9 mouse cellular contexts compared by ENCODE assay signal in the genomic region with DNA sequence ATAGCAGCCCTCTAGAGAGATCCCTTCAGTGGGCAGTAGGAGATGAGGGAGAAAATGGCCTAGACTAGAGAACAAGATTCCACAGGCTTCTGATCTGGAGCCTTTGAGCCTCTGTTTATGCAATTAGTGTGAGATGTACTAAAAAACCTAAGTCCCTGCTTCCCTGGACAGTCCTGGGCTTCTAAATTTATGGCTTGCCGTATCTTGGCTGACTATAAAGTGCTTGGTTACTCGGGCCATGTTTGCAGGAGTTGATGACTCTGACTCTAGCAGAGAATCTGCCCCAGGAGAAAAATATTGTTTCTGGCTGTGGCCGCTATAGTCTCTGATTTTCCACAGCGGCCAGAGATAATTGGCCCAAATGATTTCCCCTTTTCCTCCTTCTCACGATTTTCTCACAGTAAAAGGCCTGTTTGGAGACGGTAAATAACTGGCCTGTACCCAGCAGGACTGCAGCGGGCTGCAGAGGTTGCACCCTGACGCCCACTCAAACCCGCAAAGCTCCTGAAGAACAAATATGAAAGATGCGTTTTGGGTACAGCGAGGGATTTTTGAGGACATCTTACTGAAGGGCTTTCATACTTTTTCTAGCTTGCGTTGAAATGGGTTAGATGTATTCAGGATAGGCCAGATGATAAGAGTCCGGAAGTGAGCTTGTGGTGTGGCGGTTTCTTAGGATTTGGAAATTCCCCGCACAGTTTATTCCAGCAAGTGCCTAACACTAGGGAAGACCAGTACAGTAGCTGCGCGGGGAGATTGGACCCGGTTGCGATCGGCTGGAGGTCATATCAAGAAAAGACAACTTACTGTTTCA. TPM values are rescaled to one million over a fixed set of nuclear protein-coding genes. Genes with fewer than 3 reads are reported as not detected.
DNase-seq lines count a peak whose midpoint lies in the region; ATAC-seq and TF ChIP-seq lines count a peak whose summit lies in the region.
"Had no signal": no experiment of that assay in that cellular context is flagged by ENCODE, and none has a peak within 500 bp of the region (broad histone marks: within the 10 kb centered on the region; RNA-seq: fewer than 3 reads in every experiment).

No protein-coding gene starts in this region.

- DNase-seq in heart, embryonic 10.5 days (ENCODE audit: low spot score): peak; percentile 11
- DNase-seq in heart, adult 8-10 months (ENCODE audit: low spot score): no peak
- peak; percentile 10 for DNase-seq in MN1 (ENCODE audit: low spot score)
- no peak for DNase-seq in liver, postnatal 0 days
- DNase-seq in frontal cortex, postnatal 10 days (ENCODE audit: low spot score in 2 of 2): no peak
- DNase-seq in thymus, postnatal 14 days: no peak
- no peak for DNase-seq in spleen, postnatal 36 days (ENCODE audit: low spot score in 2 of 2)

- TF ChIP-seq EP300 in liver, postnatal 0 days (IDR thresholded peaks at IDR 0.05; ENCODE audit: low read depth): no peak

- no peaks in the 10 kb centered on the region for H3K27me3 ChIP-seq in heart, embryonic 10.5 days (ENCODE audit: insufficient read depth, poor library complexity, severe bottlenecking)
- H3K27me3 ChIP-seq in heart, embryonic 16.5 days (ENCODE audit: control insufficient read depth, insufficient read depth, low read length): no peaks in the 10 kb centered on the region
- no peaks in the 10 kb centered on the region for H3K27me3 ChIP-seq in liver, postnatal 0 days (ENCODE audit: insufficient read depth, low read length)

- WGBS in heart, embryonic 10.5 days: 57% methylated on average over 20 of the region's 20 CpGs
- 46% methylated on average over 20 of the region's 20 CpGs for WGBS in heart, embryonic 16.5 days
- 53% methylated on average over 20 of the region's 20 CpGs for WGBS in liver, postnatal 0 days (ENCODE audit: insufficient replicate concordance)

- peak overlapping the region; percentile 53; the same call in 1 of the 2 replicates for H3K9ac ChIP-seq in heart, embryonic 16.5 days (ENCODE audit: low read length)
- H3K9ac ChIP-seq in liver, postnatal 0 days (replicated peaks): no peak overlapping the region

- no peak overlapping the region for H3K27ac ChIP-seq in heart, embryonic 10.5 days
- peak overlapping the region; percentile 32; the same call in 1 of the 2 replicates for H3K27ac ChIP-seq in heart, embryonic 16.5 days (ENCODE audit: low read length)
- H3K27ac ChIP-seq in liver, postnatal 0 days (ENCODE audit: low read depth): no peak overlapping the region

- peak; percentile 41 for ATAC-seq in heart, embryonic 16.5 days (replicated peaks; ENCODE audit: extremely low read depth, insufficient read depth, low FRiP score)
- no peak for ATAC-seq in liver, postnatal 0 days

- H3K4me2 ChIP-seq in heart, embryonic 16.5 days (ENCODE audit: low read depth, low read length): peak overlapping the region; percentile 69
- H3K4me2 ChIP-seq in liver, postnatal 0 days (ENCODE audit: low read depth, low read length): peak overlapping the region; percentile 22; the same call in 1 of the 2 replicates

- peak overlapping the region; percentile 44 for H3K4me3 ChIP-seq in heart, embryonic 10.5 days
- H3K4me3 ChIP-seq in heart, embryonic 16.5 days (ENCODE audit: low read length): peak overlapping the region; percentile 46
- no peak overlapping the region for H3K4me3 ChIP-seq in liver, postnatal 0 days (ENCODE audit: low read depth, low read length)
- H3K4me3 ChIP-seq: erythroblast, embryonic 14.5 days had no signal

- H3K36me3 ChIP-seq in heart, embryonic 10.5 days: no peaks in the 10 kb centered on the region
- H3K36me3 ChIP-seq in heart, embryonic 16.5 days (ENCODE audit: control insufficient read depth, insufficient read depth): no peaks in the 10 kb centered on the region
- no peaks in the 10 kb centered on the region for H3K36me3 ChIP-seq in liver, postnatal 0 days (replicated peaks; ENCODE audit: insufficient read depth, low read length)

- no peaks in the 10 kb centered on the region for H3K9me3 ChIP-seq in heart, embryonic 10.5 days
- no peaks in the 10 kb centered on the region for H3K9me3 ChIP-seq in heart, embryonic 16.5 days (replicated peaks; ENCODE audit: control insufficient read depth, low read length)
- no peaks in the 10 kb centered on the region for H3K9me3 ChIP-seq in liver, postnatal 0 days (ENCODE audit: low read length)

- H3K4me1 ChIP-seq in heart, embryonic 10.5 days: no peaks in the 10 kb centered on the region
- peaks cover 5% of the 10 kb centered on the region; the same call in 1 of the 2 replicates for H3K4me1 ChIP-seq in heart, embryonic 16.5 days (ENCODE audit: control insufficient read depth, insufficient read depth, low read length)
- no peaks in the 10 kb centered on the region for H3K4me1 ChIP-seq in liver, postnatal 0 days (ENCODE audit: insufficient read depth)

- TF ChIP-seq CTCF in liver, postnatal 0 days (IDR thresholded peaks at IDR 0.05; ENCODE audit: low read depth): no peak

RNA-seq across cellular contexts. Expression of gene Gm45716, which starts 18.1 kb away (rescaled TPM):
- polyA plus RNA-seq in heart, embryonic 10.5 days (2016; fragmentation: Nextera tagmentation; extraction: Ambion mirVana): 47.3 and 61.5 TPM in 2 replicates
- total RNA-seq in heart, adult 8-10 months (2022): 1 to 10 TPM; 5.7 to 7.4 (median 7.1) TPM
- 53.0 TPM in 2 replicates for polyA plus RNA-seq in heart, embryonic 16.5 days (2015; fragmentation: Nextera tagmentation; extraction: Ambion mirVana)
- 48.7 and 56.5 TPM in 2 replicates for polyA plus RNA-seq in liver, postnatal 0 days (2015; fragmentation: Nextera tagmentation; extraction: Ambion mirVana)

Comparison
In these comparisons a context has a peak if more than half of its experiments do, and no peak if none do; other contexts are left out.
1. DNase-seq: peak in heart, embryonic 10.5 days (single experiment) and MN1 (single experiment); none in heart, adult 8-10 months (single experiment), liver, postnatal 0 days (single experiment), frontal cortex, postnatal 10 days (0 of 2), thymus, postnatal 14 days (single experiment) and spleen, postnatal 36 days (0 of 2).